Mouse (Mus musculus) liver, postnatal 0 days (tissue): ENCODE results near the gene Wdr25. TPM values are rescaled to one million over a fixed set of nuclear protein-coding genes. Genes with fewer than 3 reads are reported as not detected.
A peak's percentile ranks its signal among the peaks of the same experiment; 100 is the strongest.

Experiments
- ATAC-seq: fragments of 200-750 bp; cut with Nextera tagmentation; 2 replicates; pipeline ENCODE4 v1.8.0; 2017; ENCODE audit warnings: mild to moderate bottlenecking, moderate library complexity
- DNase-seq: peaks from one replicate; pipeline ENCODE4 v3.0.0-alpha.2; 2016
- H3K27ac ChIP-seq: fragments of 300-500 bp; sonication (generic); 2 replicates; pipeline ENCODE4 v1.5.1; 2014; ENCODE audit warnings: antibody characterized with exemption, moderate library complexity, mild to moderate bottlenecking, low read depth
- H3K27me3 ChIP-seq: fragments of 300-500 bp; sonication (generic); 2 replicates; pipeline ENCODE4 v1.6.1; 2014; ENCODE audit warnings: low read length, control low read depth, mixed read lengths; ENCODE audit not compliant: insufficient read depth
- H3K36me3 ChIP-seq: fragments of 300-500 bp; sonication (generic); replicated peaks from 2 replicates; pipeline ENCODE4 v1.6.1; 2014; ENCODE audit warnings: mild to moderate bottlenecking, control low read depth, low read length, moderate library complexity, mixed read lengths; ENCODE audit not compliant: insufficient read depth
- H3K4me1 ChIP-seq: fragments of 300-500 bp; sonication (generic); 2 replicates; pipeline ENCODE4 v1.6.1; 2014; ENCODE audit warnings: antibody characterized with exemption, mild to moderate bottlenecking, control low read depth; ENCODE audit not compliant: insufficient read depth
- H3K4me2 ChIP-seq: fragments of 300-500 bp; sonication (generic); 2 replicates; pipeline ENCODE4 v1.6.1; 2014; ENCODE audit warnings: low read depth, mild to moderate bottlenecking, low read length, moderate library complexity, mixed read lengths
- H3K4me3 ChIP-seq: fragments of 300-500 bp; sonication (generic); 2 replicates; pipeline ENCODE4 v1.5.1; 2014; ENCODE audit warnings: low read depth, low read length
- H3K9ac ChIP-seq: fragments of 300-500 bp; sonication (generic); replicated peaks from 2 replicates; pipeline ENCODE4 v1.6.1; 2014; ENCODE audit warnings: mild to moderate bottlenecking, moderate library complexity
- H3K9me3 ChIP-seq: fragments of 300-500 bp; sonication (generic); 2 replicates; pipeline ENCODE4 v1.6.1; 2016; ENCODE audit warnings: mild to moderate bottlenecking, control low read depth, low read length, mixed read lengths
- CTCF ChIP-seq: sonication (generic); IDR thresholded peaks from 2 replicates; pipeline ENCODE4 v1.5.1; 2016; ENCODE audit warnings: antibody characterized with exemption, low read depth
- EP300 ChIP-seq: IDR thresholded peaks from 2 replicates; pipeline ENCODE4 v1.6.1; 2016; ENCODE audit warnings: antibody characterized with exemption, low read depth, mild to moderate bottlenecking
- WGBS: fragments of 180-500 bp; shearing (Covaris S2); extraction: QIAGEN DNeasy Blood & Tissue Kit; methylation state at CpG from one replicate; pipeline ENCODE4 v1.1.7; 2014; ENCODE audit not compliant: insufficient replicate concordance; 5-methylcytosine and 5-hydroxymethylcytosine counted together
- polyA plus RNA-seq: library from polyadenylated mRNA; unstranded; fragments of >200 nt; fragmentation: Nextera tagmentation; extraction: Ambion mirVana; gene quantifications from 2 replicates; pipeline ENCODE4 v1.2.1, GENCODE M21; 2015

Wdr25 gene
- polyA plus RNA-seq, 1 experiment from 2014 or later: 2.6 TPM

DNA sequence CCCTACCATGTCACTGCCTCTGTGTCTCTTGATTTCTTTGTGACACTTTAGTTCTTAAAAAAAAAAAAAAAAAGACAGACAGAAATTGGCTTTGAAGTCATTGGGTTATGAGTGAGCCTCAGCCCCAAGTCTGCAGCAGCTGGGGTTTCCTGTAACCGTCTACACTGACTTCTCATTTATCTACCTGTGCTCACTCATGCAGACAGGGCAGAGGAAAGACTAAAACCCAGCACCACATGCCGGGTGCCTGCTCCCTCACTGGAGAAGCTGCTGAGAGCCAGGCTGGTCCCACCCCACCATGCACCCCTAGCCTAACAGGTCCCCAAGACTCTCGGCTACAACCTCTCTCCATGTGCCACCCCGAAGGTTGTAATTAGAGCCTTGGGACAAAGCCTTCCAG, 164.3 kb downstream of the Wdr25 start:
- no peak for ATAC-seq
- H3K36me3 ChIP-seq: no peaks in the 10 kb centered on the region

DNA sequence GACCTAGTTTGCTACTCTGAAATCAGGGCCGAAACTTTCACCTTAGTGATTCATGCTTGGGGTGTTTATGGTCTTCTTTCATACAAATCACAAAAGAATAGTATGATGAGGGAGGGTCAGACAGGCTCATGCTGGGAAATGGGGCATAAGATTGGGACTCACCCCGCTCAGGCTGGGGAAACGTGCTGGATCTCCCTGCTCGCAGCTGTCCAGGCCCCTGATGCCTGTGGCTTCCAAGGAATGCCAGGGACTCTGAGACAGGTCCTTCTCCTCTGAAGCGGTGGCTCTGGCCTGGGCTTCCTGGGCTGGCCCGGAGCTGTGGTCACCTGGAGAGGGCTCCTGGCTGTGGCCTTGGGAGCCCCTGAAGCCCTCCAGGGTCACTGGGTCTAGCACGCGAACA, 165.2 kb downstream of the Wdr25 start:
- Histone ChIP-seq H3K27me3 (peaks cover 26% of the 10 kb centered on the region), H3K4me3 (no peak overlapping the region), H3K4me1 (no peaks in the 10 kb centered on the region), H3K36me3 (no peaks in the 10 kb centered on the region), H3K27ac (no peak overlapping the region), H3K9ac (no peak overlapping the region), H3K9me3 (no peaks in the 10 kb centered on the region), H3K4me2 (no peak overlapping the region)
- TF ChIP-seq CTCF (no peak), EP300 (no peak)
- no peak for ATAC-seq
- no peak for DNase-seq
- WGBS: 70% methylated on average over 8 of the region's 8 CpGs

More for the DNA sequence above, 164.3 kb downstream of the Wdr25 start:
- DNase-seq: no peak
- Histone ChIP-seq H3K4me1 (peaks cover 5% of the 10 kb centered on the region; the same call in 1 of the 2 replicates), H3K9me3 (no peaks in the 10 kb centered on the region), H3K27ac (no peak overlapping the region), H3K4me2 (no peak overlapping the region), H3K27me3 (peaks cover 35% of the 10 kb centered on the region), H3K9ac (no peak overlapping the region), H3K4me3 (no peak overlapping the region)
- no peak for TF ChIP-seq CTCF
- TF ChIP-seq EP300: no peak
- 55% methylated on average over 4 of the region's 4 CpGs for WGBS

- 3% methylated on average over 28 of the region's 59 CpGs for WGBS
- ATAC-seq (peak; percentile 74), DNase-seq (no peak)
- Histone ChIP-seq H3K9me3 (no peaks in the 10 kb centered on the region), H3K36me3 (no peaks in the 10 kb centered on the region), H3K4me3 (peak overlapping the region; percentile 44), H3K4me2 (peak overlapping the region; percentile 72), H3K27ac (no peak overlapping the region), H3K9ac (no peak overlapping the region), H3K4me1 (peaks cover 3% of the 10 kb centered on the region; the same call in 1 of the 2 replicates), H3K27me3 (peaks cover 19% of the 10 kb centered on the region)
- TF ChIP-seq EP300 (no peak), CTCF (no peak)
Observed at GRCm38 (mm10) chr12:109067561-109068135, 174.2 kb downstream of the Wdr25 start.

DNA sequence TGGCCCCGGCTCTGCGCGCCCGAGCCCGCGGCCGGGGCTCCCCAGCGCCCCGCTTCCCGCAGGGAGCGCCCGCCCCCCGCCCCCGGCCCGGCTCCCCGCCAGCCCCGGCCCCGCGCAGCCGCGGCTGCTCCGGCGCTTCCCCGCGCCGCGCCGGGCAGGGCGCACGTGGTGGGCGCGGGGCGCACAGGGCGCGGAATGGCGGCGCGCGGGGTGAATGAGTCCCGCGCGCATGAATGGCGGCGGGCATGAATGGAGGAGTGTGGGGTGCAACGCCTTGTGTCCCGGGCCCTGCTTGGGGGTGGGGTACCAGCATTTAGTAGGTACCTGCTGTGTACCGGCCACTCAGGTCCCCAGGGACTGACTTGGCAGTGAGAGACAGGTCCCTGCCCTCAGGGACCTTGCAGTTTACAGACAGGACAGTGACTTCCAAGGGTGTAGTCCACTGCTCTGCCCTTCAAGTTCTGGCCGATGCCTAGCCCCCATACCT, 174.8 kb downstream of the Wdr25 start, which contains the start of gene Begain:
TSS of gene Begain (minus strand) at position 51 of the 487 bp plus-strand sequence.
- no peak for DNase-seq
- Histone ChIP-seq H3K4me2 (peak within 1 kb of the TSS; percentile 72), H3K27me3 (peaks cover 19% of the 10 kb centered on the region), H3K27ac (no peak within 1 kb of the TSS), H3K4me3 (peak within 1 kb of the TSS; percentile 44), H3K36me3 (no peaks in the 10 kb centered on the region), H3K9ac (0 out of 2 replicates have a peak within 1 kb of the TSS, but pooled peaks have one; percentile 30), H3K9me3 (no peaks in the 10 kb centered on the region), H3K4me1 (peaks cover 3% of the 10 kb centered on the region; the same call in 1 of the 2 replicates)
- WGBS: 3% methylated on average over 32 of the region's 48 CpGs
- ATAC-seq: peak; percentile 19; the same call in 1 of the 2 replicates
- TF ChIP-seq EP300 (no peak), CTCF (no peak)

DNA sequence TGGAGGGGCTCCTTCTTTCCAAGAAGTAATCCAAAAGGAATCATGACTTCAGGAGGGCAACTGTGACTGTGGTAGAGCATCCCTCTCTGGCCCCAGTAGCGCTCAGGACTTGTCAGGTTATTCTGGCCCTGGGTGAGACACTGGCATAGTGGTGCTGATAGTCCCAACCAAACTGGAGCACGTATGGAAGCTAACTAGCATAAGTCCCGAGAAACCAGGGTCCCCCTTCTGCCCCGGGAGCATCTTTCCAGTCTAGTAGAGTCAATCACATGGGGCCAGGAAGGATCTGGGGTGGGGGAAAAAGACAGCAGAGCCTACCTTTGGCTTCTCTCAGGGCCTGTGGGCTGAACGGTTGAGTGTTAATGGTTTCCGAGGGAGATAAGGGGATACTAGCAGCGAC, 175.3 kb downstream of the Wdr25 start:
- H3K27ac ChIP-seq: no peak overlapping the region
- no peak overlapping the region for H3K4me3 ChIP-seq
- TF ChIP-seq EP300: no peak
- no peak for TF ChIP-seq CTCF
- H3K27me3 ChIP-seq: peaks cover 19% of the 10 kb centered on the region
- 41% methylated on average over 7 of the region's 7 CpGs for WGBS
- ATAC-seq (no peak), DNase-seq (no peak)
- no peaks in the 10 kb centered on the region for H3K9me3 ChIP-seq
- H3K36me3 ChIP-seq: no peaks in the 10 kb centered on the region
- H3K4me1 ChIP-seq: peaks cover 3% of the 10 kb centered on the region; the same call in 1 of the 2 replicates
- 0 out of 2 replicates have a peak overlapping the region, but pooled peaks have one; percentile 72 for H3K4me2 ChIP-seq
- H3K9ac ChIP-seq: no peak overlapping the region

- Histone ChIP-seq H3K27ac (no peak overlapping the region), H3K9ac (no peak overlapping the region), H3K4me2 (no peak overlapping the region), H3K36me3 (no peaks in the 10 kb centered on the region), H3K4me3 (no peak overlapping the region), H3K27me3 (peaks cover 19% of the 10 kb centered on the region), H3K9me3 (no peaks in the 10 kb centered on the region), H3K4me1 (peaks cover 3% of the 10 kb centered on the region; the same call in 1 of the 2 replicates)
- ATAC-seq (no peak), DNase-seq (no peak)
- 31% methylated on average over 2 of the region's 2 CpGs for WGBS
- TF ChIP-seq EP300 (no peak), CTCF (no peak)
Observed at GRCm38 (mm10) chr12:109069751-109070150, 176.3 kb downstream of the Wdr25 start.
